Mouse (Mus musculus) cerebellum, adult 8-10 months (tissue): ENCODE measurements at regions not wholly inside any gene's neighbourhood (a gene's known extent, or its start where the extent isn't known, plus 50 kb on each side); places are given as distances from the start of the nearest gene placed in this dataset.

Experiments used
- DNase-seq: peaks from one replicate; pipeline ENCODE4 v3.0.0; 2022

DNA sequence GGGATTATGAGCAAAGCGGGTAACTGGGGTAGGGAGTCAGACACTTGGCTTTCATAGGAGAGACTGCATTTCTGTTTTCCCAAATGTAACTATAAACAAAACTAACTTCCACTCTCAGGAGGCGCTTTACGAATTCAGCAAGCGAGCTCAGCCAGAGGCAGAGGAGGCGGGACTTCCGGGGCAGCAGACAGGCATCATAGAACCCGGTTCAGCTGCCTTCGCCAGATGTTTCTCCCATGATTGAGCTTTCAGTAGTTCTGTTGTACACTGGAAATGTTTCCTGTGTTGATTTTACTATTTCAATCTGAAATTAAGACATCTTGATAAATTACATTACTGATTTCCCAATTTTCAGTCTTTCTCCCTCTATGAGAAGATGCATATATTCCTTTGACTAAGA is 92.9 kb downstream of the Zfp365 start:
- no peak for DNase-seq

DNA sequence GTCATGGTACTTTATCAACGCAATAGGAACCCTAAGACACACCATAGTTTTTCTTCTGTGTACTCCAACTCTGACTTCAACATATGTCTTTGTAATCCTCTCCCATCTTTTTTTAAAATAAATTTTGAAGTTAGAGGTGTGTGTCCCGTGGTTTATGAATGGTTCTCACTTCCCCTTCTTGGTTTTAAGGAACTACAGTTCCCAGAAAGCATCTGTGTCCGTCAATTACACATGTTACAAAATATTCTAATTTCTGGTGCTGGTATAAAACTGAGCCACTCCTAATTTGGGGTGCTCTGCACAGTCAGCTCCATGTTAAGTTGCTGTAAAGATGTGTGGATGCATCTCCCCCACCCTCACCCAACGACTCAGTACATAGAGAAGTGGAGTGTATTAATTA is 98.6 kb downstream of the Zfp365 start:
- no peak for DNase-seq

DNA sequence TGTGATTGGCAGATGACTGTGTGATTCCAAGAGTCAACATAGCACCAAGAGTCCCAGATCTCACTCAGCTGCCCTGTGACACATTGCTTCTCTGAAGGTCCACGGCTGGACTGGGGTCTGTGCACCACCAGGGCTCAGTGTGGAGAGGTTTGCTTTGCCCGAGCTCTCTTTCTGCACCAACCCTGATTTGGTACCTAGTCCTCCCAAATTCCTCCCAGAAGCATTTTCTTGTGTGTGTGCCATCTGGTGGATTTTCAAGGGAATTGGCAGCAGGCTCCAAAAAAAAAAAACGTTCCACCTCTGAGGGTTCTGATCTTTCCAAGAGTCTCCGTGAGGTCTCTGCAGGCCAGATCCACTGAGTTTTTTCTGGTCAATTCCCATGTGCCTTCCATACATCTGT is 107.3 kb downstream of the Zfp365 start:
- peak; percentile 1 for DNase-seq

DNA sequence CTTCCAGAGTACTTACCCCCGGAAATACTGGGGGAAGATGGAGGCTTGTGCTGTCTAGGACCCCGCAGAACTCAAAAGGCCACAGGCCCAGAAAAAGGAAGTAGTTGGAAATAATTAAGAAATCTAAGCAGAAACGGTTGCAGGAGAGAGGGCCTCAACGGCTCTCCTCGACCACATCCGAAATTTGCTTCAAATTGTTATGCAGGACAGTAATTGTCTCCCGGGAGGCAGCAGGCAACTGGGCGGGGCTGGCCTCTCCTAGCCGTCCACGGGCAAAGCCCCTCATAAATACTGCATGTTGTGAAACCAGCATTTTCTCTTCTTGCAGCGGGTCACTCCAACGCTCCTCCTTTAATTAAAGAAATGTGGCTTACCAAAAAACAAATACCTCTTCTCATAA is 107.8 kb downstream of the Zfp365 start:
- no peak for DNase-seq

DNA sequence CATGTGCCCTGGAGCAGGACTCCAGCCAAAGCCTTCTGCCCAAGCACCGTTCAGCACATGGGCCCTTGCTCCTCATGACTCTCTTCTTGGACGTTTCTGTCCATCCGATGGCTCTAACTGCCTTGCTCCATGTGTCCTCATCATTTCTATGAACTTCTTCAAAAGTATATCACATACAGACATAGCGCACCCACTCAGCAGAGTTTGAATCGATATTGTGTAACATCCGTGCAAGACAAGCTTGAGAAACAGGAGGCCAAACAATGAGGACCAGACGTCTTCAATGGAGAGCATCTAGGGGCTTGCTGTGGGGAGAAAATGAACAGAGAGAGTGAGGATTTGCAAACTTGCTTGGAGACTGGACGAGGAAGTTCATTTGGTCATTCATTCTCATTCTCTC is 110.3 kb downstream of the Zfp365 start:
- DNase-seq = no peak

DNA sequence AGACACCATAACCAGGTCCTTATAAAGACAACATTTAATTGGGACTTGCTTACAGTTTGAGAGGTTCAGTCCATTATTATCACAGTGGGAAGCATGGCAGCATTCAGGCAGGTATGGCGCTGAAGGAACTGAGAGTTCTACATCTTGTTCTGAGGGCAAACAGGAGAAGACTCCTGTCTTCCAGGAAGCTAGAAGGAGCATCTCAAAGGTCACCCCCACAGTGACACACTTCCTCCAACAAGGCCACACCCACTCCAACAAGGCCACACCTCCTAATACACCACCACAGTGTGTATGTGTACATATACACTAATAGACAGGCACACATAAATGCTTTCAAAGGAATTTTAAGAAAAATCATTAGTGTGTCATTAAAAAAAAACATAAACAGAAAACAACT is 110.8 kb downstream of the Zfp365 start:
- DNase-seq = no peak

DNA sequence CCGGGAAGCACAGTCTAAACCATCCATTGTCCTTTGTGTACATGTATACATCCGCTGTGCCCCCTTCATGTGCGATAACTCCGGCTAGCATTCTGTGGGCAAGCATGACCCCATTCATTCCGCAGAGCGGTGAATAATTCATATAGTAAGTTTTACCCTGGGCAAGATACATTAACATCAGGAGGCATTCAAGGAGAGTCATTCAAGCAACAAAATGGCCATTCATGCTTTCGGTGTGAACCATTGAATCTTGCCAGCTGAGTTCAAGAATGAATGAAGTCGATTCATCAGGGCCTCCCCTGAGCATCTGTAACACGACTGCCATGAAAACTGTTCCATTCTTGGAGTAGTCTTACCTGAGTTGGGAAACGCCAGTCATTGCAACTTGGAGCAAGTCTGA is 113.5 kb downstream of the Zfp365 start:
- DNase-seq = no peak

DNA sequence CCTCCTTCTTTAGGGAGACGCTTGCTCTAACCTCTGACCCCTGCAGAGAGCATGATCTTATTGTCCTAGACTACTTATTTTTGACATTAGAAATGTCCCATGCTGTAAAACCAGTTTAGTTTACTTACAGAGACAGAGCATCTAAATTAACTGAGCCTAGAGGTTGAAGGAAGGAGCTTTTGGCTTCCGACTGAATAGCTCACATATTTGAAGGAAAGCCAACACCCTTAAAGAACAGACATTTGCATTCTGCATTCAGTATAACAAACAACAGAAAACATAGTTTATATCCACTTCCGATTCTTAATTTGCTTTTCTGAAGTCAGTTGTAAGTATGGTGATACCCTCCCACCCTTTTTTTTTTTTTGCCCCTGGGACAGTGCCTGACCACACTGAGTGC is 119.3 kb downstream of the Zfp365 start:
- no peak for DNase-seq

DNA sequence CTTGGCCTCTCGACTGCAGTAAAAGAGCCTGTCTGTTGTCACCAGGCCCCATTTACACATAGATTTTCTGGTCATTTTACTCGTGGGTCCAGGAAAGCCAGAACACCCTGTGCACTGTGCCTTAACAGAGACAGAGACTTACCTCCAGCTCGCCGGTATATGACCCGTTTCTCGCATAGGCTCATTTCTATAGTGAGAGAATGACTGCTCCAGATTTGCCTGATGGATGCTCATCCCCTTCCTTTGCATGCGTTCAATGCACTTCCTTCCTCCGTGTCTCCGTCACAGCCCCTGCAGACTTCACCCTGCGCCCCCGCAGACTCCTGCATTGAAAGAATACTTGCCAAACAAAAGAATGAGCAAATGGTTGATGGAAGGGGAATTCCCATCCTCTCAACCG is 122.8 kb downstream of the Zfp365 start:
- DNase-seq = no peak

DNA sequence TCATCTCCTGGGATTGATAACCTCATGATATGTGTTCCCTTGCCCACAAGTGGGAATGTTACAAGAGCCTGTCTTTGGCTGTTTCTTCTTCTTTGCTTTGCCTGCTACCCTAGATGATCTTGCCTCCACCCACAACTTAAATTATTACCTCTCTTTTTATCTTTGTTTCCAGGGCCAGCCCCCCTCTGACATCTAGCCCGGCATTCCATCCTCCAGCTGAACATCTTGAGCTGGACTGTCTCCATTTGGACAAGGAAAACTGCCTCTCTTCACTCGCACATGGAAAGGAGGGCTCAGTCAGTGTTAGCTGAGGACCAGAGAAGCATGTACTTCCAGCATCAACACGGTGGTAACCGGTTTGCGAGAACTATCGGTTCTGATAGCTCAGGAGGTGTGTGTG is 124.3 kb downstream of the Zfp365 start:
- no peak for DNase-seq

DNA sequence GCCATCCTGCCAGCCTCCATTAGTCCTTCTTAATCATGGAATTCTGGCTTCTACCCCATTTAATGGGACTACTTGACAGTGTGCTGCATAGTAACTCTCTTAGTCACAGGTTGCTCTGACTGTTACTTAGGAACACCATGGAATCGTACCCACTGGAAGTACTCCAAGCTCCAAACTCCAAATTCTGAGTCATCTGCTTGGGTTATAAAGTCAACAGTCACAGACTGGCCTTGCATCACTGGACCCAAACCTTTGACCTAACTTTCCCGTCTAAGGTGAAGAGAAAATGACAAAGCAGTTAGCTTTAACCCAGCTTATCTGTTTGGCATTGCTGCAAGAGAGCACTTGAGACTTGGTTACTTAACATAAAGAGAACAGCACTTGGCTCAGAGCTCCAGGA is 126.9 kb downstream of the Zfp365 start:
- no peak for DNase-seq

DNA sequence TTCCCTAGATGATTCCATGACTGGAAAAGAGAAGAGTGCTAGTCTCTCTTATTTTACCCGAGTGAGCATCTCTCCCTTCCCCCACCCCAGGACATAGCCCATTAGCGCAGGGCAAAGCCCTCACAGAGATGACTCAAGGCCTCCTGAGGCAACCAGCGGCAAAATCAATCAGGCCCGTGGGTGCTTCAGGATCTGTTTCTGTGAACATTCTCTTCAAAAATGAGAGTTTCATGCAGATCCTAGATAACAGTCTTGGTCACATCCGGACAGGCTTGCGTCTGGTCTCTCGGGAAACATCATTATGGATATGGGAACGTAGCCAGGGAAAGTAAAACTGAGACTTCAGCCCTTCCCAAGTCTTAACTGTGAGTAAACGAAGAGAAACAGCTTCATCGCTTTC is 134.1 kb downstream of the Zfp365 start:
- no peak for DNase-seq

DNA sequence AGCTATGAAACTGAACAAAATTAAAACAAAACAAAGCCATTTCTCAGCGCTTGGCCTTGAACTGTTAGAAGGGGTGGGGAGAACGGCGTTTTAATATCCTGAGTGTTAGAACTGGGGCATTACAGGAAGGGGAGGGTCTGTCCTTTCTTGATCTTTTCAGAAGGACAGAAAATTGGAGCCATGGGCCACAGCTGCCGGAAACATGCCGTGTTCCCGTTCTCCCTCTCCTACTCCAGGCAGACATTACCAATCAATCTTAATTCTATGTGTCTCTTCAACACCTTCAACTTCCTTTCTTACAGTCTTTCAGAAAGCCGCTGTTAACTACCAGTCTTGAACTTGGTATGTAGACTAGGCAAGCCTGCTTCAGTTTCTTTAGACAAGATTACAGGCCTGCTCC is 134.7 kb downstream of the Zfp365 start:
- no peak for DNase-seq

DNA sequence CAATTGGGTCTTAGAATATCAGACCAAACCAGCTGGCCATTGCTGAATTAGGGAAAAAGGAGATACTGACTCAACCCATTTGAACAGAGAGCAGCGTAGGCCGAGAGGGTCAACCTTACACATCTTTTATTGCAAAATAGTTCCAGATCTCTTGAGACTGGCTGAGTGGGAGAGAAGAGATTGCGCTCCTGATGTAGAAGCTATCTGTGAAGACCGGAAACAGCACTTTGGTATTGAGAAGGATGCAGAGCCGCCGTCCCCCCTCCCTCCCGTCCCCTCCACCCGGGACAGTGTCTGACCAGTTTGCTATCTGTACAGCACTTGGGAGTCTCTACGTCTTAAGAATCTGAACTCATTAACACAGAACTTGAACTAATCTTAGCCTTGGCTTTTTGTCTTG is 135.6 kb downstream of the Zfp365 start:
- no peak for DNase-seq

DNA sequence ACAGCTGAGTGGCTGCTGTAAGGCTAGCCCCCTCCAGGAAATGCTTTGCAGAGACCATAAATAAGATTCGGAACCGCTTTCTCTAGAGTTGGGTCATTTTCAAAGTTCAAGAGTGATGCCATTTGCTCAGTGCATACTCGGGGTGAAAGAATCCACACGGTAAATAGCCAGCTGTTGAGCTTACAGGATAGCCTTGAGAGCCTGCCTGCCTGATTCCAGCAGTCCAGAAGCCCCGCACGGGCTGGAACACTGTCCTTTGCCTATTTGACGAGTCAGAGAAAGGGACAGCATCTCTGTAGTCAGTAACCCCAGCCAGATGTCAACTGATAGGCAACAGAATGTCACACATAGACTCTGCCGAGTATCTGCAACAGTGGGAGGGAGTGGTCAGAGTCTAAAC is 140.7 kb downstream of the Zfp365 start:
- DNase-seq = no peak

DNA sequence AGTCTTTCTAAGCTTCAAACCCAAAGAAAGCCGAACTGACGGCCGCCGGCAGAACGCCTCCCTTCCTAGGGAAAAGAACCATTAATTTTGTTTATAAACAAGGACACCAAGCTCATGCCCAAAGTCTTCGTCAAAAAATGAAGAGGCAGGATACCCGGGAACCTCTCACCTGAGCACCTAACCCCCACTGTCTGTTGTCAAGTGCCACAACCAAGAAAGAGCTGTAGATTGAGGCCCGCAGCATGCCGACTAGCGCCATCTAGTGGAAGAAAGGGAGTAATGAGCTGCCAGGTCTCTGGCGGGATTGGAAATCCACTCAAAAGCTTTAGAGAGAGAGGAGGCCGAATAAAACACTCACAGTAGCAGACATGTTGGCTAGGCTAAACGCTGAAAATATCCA is 146.4 kb downstream of the Zfp365 start:
- peak; percentile 22 for DNase-seq

DNA sequence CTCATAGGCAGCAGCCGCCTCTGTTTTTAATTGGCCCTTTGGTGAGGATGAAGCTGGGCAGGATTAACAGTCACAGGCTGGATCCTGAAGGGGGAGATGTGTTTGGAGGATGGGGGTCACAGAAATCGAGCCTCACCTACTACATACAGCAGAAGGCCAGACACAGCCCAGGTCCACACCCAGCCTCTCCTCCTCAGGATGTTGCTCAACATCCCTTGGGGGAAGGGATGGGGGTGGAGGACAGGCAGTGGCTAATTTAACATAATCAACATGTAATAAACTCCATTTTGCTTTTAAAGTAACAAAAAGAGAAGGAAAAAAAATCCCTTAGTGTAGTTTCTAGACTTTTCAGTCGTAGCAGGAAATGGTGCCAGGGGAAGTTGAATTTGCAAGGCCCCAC is 152.0 kb downstream of the Zfp365 start:
- DNase-seq = no peak

DNA sequence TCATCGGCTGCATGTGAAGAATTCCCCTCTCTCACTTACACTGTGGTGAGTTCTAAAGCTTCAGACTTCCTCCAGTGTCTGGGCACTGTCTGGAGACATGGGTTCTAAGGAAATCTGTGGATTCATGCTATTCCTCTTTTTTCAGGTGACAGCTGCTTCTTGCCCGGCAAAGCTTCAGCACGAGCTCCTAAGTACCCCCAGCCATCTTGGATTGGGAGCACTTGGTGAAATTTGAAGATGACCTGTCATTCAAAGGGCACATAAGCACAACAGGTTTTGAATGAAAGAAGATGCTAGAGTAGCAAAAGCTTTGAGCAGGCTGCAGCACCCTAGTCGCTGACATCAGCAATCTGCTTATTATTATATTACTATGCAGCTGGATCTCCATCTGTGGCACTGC is 164.3 kb downstream of the Zfp365 start:
- no peak for DNase-seq

DNA sequence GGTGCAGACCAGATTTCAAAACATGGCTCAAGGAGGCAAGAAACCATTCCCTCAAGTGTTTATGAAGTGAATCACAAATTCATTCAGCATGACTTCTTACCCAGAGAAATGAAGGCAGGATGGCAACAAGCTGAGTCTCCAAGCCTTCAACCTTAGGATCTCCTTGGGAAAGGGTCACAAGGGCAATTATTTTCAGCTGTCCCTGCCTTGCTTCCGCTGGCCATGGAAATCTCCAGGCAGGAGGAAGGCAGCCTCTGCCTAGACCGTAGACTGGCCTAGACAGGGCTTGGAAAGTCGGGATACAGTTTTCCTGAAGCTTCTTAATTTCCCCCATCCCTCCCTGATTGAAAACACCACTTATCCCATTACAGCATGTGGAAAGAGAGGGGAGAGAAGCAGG is 165.0 kb downstream of the Zfp365 start:
- no peak for DNase-seq

DNA sequence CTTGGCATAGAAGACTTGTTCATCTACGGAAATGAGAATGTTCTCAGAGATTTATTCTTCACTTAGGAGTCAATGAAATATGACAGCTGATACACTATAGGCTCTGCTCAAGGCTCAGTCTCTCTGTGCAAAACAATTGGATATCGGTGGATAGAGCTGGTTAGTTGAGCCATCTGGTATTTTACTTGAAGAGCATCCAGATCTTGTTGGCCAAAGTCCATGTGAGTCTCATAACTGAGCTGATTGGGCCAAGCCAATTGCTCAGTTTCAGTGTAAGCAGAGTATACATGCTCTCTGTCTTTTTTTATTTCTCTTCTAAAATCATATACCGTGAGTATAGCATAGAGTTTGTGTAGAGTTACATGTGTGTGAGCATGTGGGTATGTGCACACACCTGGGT is 166.3 kb downstream of the Zfp365 start:
- no peak for DNase-seq

DNA sequence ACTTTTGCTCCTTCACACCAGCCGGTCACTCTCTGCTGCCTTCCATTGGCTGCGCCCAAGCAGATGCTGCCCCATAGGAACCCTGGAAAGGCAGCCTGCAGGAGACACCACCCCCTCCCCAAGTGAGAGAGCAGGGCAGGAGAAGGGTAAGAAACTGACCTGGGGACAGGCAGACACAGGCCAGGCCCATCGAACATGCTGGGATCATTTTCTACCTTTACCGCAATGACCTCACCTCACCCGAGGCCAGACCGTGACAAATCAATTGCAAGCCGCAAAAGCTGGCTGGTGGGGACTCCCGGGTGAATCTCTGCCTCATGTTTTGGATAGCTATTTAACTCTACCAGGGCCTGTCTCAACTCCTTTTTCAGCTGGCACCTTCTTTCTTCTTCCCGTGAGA is 168.9 kb downstream of the Zfp365 start:
- DNase-seq = no peak

DNA sequence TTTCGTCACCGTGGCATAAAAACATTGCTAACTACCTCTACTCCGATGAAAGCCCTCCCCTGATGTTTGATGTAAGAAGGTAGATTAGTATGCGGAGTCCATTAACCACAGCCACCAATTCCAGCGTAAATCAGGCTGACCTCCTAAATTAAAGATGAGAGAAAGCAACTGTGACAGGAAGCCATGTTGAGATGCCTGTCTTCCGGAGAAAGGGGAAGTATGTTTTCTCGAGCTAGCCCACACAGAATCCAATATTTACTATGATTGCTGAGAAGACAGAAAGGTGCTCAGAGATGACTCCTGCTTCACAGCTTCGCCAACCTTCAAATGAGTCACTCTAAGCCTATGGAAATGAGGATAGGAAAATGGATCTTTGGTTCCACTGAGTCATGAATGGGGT is 169.6 kb downstream of the Zfp365 start:
- DNase-seq = no peak

DNA sequence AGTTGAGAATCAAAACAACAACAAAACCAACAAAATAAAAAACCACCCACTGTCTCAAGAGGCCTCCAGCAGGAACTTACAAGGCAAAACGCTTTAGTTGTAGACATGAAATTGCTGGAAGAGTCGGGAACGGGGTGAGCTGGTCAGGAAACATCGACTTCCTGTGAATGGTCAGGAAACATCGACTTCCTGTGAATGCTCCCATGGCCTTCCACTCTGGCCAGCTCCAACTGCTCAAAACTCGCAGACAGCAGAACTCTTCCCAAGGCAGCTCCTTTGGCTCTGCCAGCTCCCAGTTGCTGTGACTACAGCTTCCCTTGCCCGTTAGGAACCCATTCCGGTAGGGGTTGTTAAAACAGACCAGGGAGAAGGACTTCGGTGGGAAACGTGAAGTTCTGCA is 170.2 kb downstream of the Zfp365 start:
- DNase-seq = no peak

DNA sequence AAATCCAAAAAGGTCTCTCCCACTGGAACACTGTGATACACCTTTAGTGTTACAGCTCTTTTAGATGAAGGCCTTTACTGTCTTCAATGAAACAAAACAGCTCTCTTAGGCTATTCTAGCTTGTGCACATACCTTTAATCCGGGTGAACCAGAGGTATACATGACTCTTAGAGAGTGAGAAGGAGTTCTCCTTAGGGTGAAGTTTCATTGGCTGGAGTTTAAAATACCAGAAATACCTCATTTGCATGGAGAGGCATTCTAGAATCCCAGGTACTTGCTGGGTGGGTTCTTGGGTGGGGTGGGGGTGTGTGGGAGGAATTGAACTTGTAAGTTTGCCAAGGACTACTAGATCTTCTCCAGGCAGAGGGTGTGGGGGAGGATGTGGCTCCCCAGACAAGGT is 173.3 kb downstream of the Zfp365 start:
- DNase-seq = no peak

DNA sequence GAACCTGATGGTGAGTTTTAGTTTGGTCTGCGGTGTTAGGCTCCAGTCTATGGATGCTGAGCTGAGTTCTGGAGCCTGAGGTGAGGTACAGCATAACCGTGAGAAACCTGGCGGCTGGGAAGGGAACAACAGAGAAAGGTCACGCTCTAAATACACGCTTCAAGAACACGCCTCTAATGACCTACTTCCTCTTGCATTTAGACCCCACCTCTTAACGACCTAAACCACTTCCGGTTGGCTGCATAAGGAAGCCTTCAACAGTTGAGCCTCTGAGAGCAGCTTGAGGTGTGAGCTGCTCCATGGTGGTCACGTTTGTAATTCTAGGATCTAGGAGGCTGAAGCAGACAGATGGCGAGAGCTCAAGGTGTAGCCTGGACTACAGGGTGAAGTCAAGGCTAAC is 175.8 kb downstream of the Zfp365 start:
- DNase-seq = no peak

DNA sequence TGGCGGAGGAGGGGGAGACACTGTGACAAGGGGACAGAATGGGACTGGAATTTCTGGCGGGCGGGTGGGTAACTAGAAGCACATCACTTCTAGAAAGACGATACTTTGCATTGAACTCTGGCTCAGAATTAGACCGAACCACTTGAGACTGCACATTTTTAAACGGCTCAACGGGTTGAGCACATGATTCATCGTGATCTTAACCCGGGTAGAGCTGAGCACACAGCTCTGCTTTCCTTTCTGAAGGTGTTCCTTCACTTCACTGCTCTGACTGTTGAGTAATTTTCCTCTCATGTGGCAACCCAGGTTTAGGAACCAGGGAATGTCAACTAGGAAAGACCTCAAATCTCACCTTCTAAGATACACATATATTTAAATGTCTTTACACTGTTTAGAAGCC is 180.9 kb downstream of the Zfp365 start:
- DNase-seq = no peak

DNA sequence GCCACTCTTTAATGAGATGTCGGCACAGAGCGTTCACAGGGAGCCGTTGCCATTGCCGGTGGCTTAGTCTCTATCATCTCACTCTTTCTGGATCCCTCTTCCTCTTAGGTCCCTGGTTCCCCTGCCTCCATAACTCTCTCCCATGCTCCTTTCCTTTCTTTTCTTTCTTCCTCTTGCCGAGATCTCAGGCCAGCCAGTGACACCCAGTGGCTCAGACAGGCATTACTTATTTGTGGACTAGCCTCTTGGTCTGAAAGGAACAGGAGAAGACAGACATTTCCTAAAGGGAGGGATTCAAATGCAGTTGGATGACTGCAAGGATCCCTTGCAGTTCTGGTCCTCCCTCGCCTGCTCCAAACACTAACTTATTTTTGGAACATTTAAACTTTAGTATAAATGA is 180.5 kb upstream of the Ado start:
- DNase-seq = peak; percentile 8
